Mouse (Mus musculus): ENCODE measurements around the gene Pkdrej. TPM values are rescaled to one million over a fixed set of nuclear protein-coding genes. Genes with fewer than 3 reads are reported as not detected.
A peak's percentile ranks its signal among the peaks of the same experiment; 100 is the strongest.

Gene Pkdrej
- polyA plus RNA-seq, 1 experiment from 2014 or later, result 0.13 TPM

GRCm38 (mm10) chr15:85808434-85808833 is 13.1 kb downstream of the Pkdrej start:
- no peak for ATAC-seq (ENCODE audit: extremely low read depth, insufficient number of reproducible peaks, low FRiP score, low TSS enrichment)
- no peak overlapping the region for H3K9ac ChIP-seq
- WGBS, result 58% methylated on average over 8 of the region's 8 CpGs
- peaks cover 7% of the 10 kb centered on the region; the same call in 1 of the 2 replicates for H3K36me3 ChIP-seq
- H3K27ac ChIP-seq (replicated peaks), result no peak overlapping the region
- no peaks in the 10 kb centered on the region for H3K9me3 ChIP-seq
- no peaks in the 10 kb centered on the region for H3K27me3 ChIP-seq (replicated peaks)
- no peak overlapping the region for H3K4me3 ChIP-seq
- peaks cover 28% of the 10 kb centered on the region for H3K4me1 ChIP-seq
- no peak overlapping the region for H3K4me2 ChIP-seq

DNA sequence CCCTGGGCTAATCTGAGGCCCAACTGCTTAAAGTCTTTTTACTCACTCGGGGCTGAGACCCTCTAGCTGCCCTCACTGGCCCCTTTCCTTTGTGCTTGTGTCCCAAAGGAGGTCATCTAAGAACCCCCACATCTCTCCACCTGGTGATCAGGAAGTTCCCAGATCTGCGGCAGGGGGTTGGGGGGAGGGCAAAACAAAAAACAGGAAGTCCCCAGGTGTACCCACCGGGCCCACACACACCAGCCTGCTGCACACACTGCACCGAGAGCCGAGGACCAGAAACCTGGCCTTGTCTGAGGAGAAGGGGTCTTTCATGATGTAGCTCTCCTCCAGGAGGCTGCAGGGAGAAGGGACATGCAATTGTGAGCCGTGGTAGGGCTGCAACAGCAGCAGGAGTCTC is 13.5 kb downstream of the Pkdrej start:
- Histone ChIP-seq H3K27ac (replicated peaks) (no peak overlapping the region), H3K4me2 (no peak overlapping the region), H3K9me3 (no peaks in the 10 kb centered on the region), H3K4me1 (peaks cover 29% of the 10 kb centered on the region), H3K4me3 (no peak overlapping the region), H3K27me3 (replicated peaks) (no peaks in the 10 kb centered on the region), H3K9ac (no peak overlapping the region), H3K36me3 (peaks cover 7% of the 10 kb centered on the region; the same call in 1 of the 2 replicates)
- ATAC-seq (ENCODE audit: extremely low read depth, insufficient number of reproducible peaks, low FRiP score, low TSS enrichment), result no peak
- 82% methylated on average over 6 of the region's 6 CpGs for WGBS

DNA sequence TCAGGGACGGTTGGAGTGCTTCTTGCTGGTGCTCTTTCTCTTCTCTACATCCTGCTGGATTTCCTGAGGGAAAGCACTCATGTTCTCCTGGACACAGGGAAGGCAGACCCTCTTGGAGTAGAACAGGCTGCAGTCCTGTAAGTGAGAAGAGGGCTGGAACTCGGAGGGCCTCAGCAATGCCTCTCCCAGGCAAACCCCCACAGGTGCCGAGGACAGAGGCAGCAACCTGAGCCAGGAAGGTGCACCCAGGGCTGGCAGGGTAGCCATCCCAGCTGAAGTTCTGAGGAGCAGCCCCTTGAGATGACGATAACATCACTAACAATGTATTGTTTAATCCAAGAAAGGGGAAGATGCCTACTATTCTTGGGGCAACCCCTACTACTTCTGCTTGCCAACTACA is 14.1 kb downstream of the Pkdrej start:
- Histone ChIP-seq H3K4me1 (peaks cover 30% of the 10 kb centered on the region), H3K4me3 (no peak overlapping the region), H3K9me3 (no peaks in the 10 kb centered on the region), H3K9ac (no peak overlapping the region), H3K27ac (replicated peaks) (no peak overlapping the region), H3K27me3 (replicated peaks) (no peaks in the 10 kb centered on the region), H3K36me3 (peaks cover 7% of the 10 kb centered on the region; the same call in 1 of the 2 replicates), H3K4me2 (no peak overlapping the region)
- 82% methylated on average over 4 of the region's 4 CpGs for WGBS
- no peak for ATAC-seq (ENCODE audit: extremely low read depth, insufficient number of reproducible peaks, low FRiP score, low TSS enrichment)

GRCm38 (mm10) chr15:85806886-85807285 is 14.6 kb downstream of the Pkdrej start:
- ATAC-seq (ENCODE audit: extremely low read depth, insufficient number of reproducible peaks, low FRiP score, low TSS enrichment), result no peak
- WGBS, result 53% methylated on average over 4 of the region's 4 CpGs
- H3K27me3 ChIP-seq (replicated peaks), result no peaks in the 10 kb centered on the region
- H3K4me1 ChIP-seq, result peaks cover 25% of the 10 kb centered on the region
- H3K27ac ChIP-seq (replicated peaks), result no peak overlapping the region
- H3K9me3 ChIP-seq, result no peaks in the 10 kb centered on the region
- H3K36me3 ChIP-seq, result peaks cover 7% of the 10 kb centered on the region; the same call in 1 of the 2 replicates
- H3K9ac ChIP-seq, result no peak overlapping the region
- H3K4me3 ChIP-seq, result no peak overlapping the region
- H3K4me2 ChIP-seq, result no peak overlapping the region

DNA sequence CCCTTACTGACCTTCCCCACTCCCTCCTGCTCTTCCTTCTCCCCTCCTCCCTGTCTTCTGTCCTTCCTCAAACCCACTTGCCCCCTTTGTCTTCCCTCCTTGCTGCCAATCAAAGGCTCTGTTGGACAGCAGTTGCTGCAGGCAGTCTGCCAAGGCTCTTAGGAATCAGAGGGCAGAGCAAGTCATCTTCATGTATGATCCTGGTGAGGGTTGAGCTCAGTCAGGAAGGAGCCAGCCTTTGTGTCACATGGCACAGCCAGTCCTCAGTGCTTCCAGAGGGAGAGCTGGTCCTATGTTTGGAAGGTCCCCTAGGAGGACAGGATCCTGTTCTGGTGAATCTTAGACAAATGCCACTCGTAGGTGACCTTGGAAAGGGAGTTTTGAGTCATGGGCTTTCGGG is 18.6 kb downstream of the Pkdrej start:
- Histone ChIP-seq H3K27ac (replicated peaks) (0 out of 2 replicates have a peak overlapping the region, but pooled peaks have one; percentile 20), H3K27me3 (replicated peaks) (no peaks in the 10 kb centered on the region), H3K4me3 (no peak overlapping the region), H3K9me3 (no peaks in the 10 kb centered on the region), H3K4me2 (no peak overlapping the region), H3K9ac (no peak overlapping the region), H3K36me3 (peaks cover 7% of the 10 kb centered on the region; the same call in 1 of the 2 replicates), H3K4me1 (peaks cover 4% of the 10 kb centered on the region)
- no peak for ATAC-seq (ENCODE audit: extremely low read depth, insufficient number of reproducible peaks, low FRiP score, low TSS enrichment)
- WGBS, result 66% methylated on average over 2 of the region's 2 CpGs

GRCm38 (mm10) chr15:85798676-85799075 is 22.9 kb downstream of the Pkdrej start:
- no peak for ATAC-seq (ENCODE audit: extremely low read depth, insufficient number of reproducible peaks, low FRiP score, low TSS enrichment)
- Histone ChIP-seq H3K4me1 (peaks cover 4% of the 10 kb centered on the region), H3K9ac (no peak overlapping the region), H3K27me3 (replicated peaks) (no peaks in the 10 kb centered on the region), H3K4me2 (no peak overlapping the region), H3K36me3 (no peaks in the 10 kb centered on the region; the same call in 1 of the 2 replicates), H3K9me3 (no peaks in the 10 kb centered on the region), H3K4me3 (no peak overlapping the region), H3K27ac (replicated peaks) (no peak overlapping the region)
- 78% methylated on average over 8 of the region's 8 CpGs for WGBS

DNA sequence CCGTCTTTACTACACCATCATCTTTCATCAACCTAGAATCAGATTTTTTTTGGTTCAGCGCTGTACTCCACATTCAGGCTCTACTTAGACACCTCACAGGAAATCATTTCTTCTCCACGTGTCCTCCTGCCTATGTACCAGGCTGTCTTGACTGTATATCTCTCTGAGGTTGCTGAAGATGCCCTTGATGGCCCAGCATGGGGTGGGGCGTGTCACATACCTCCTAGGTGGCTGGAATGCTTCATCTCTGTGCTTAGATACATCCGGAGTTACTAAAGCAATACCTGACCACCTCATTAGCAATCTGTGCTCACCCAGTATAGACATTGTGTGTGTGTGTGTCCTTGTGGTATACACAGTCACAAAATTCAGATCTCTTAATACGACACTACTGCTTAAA is 26.0 kb downstream of the Pkdrej start:
- Histone ChIP-seq H3K4me2 (no peak overlapping the region), H3K27me3 (replicated peaks) (no peaks in the 10 kb centered on the region), H3K9ac (no peak overlapping the region), H3K4me1 (peaks cover 7% of the 10 kb centered on the region), H3K27ac (replicated peaks) (no peak overlapping the region), H3K4me3 (no peak overlapping the region), H3K36me3 (peaks cover 3% of the 10 kb centered on the region; the same call in 1 of the 2 replicates), H3K9me3 (no peaks in the 10 kb centered on the region)
- WGBS, result 75% methylated on average over 6 of the region's 6 CpGs
- no peak for ATAC-seq (ENCODE audit: extremely low read depth, insufficient number of reproducible peaks, low FRiP score, low TSS enrichment)

DNA sequence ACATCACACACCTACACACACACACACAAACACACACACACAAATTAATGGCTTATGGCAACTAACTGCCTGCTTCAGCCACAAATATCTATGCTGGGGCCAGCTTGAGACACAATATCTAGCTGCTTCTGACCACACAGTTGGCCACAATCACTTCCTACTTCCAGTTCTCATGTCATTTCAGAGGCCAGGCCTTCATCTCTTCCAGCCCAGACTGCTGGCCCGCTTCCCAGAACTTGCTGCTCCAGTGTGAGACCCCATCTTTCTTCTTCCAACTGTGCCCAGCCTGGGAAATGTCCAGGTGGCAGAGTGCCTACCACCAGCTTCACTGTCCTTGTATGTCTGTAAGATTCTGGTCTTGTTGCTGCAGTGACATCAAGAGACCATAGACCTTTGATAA is 28.7 kb downstream of the Pkdrej start:
- peaks cover 3% of the 10 kb centered on the region; the same call in 1 of the 2 replicates for H3K36me3 ChIP-seq
- H3K4me1 ChIP-seq, result peaks cover 15% of the 10 kb centered on the region
- WGBS, result 29% methylated on average over 1 of the region's 1 CpGs
- H3K4me2 ChIP-seq, result no peak overlapping the region
- no peaks in the 10 kb centered on the region for H3K9me3 ChIP-seq
- H3K27me3 ChIP-seq (replicated peaks), result no peaks in the 10 kb centered on the region
- no peak overlapping the region for H3K9ac ChIP-seq
- ATAC-seq (ENCODE audit: extremely low read depth, insufficient number of reproducible peaks, low FRiP score, low TSS enrichment), result no peak
- H3K4me3 ChIP-seq, result no peak overlapping the region
- 0 out of 2 replicates have a peak overlapping the region, but pooled peaks have one; percentile 28 for H3K27ac ChIP-seq (replicated peaks)

DNA sequence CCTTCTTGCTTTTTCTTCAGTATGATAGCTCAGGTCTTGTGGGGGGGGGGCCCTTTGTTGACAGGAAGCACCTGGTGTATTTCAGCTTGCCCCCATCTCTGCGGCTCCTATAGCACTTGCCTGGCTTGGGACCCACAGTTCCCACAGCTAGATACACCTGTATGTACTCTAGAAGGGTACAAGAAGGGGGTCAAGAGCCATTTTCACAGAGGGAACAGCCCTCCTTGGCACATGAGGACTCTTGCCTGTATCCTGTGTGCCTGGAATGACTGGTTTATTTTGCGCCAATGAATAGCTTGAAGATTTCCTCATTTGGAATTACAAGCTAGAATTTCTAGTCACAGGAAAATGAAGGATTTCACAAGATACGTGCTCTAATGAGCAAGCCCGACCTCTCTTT is 30.1 kb downstream of the Pkdrej start:
- ATAC-seq (ENCODE audit: extremely low read depth, insufficient number of reproducible peaks, low FRiP score, low TSS enrichment), result no peak
- H3K4me3 ChIP-seq, result no peak overlapping the region
- H3K9ac ChIP-seq, result no peak overlapping the region
- 79% methylated on average over 4 of the region's 4 CpGs for WGBS
- peaks cover 3% of the 10 kb centered on the region; the same call in 1 of the 2 replicates for H3K36me3 ChIP-seq
- H3K4me2 ChIP-seq, result no peak overlapping the region
- H3K9me3 ChIP-seq, result no peaks in the 10 kb centered on the region
- H3K27ac ChIP-seq (replicated peaks), result no peak overlapping the region
- no peaks in the 10 kb centered on the region for H3K27me3 ChIP-seq (replicated peaks)
- peaks cover 24% of the 10 kb centered on the region for H3K4me1 ChIP-seq

DNA sequence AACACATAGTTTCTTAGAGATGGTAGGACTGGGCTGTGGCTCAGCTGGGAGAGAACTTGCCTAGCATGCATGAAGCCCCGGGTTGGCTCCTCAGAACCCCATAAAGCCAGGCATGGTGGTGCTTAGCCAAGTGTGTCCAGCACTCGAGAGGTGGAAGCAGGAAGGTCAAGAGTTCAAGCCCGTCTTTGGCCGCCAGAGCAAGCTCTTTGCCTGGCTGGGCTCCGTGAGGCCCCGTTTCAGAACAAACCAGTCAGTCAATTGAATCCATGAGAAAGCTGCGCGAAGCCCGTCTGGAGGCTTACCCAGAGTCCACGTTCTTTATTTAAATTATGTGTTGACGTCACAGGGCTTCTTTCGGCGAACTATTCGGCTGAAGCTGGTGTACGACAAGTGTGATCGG is 32.9 kb downstream of the Pkdrej start:
- H3K27ac ChIP-seq (replicated peaks), result no peak overlapping the region

GRCm38 (mm10) chr15:85788051-85788450 is 33.5 kb downstream of the Pkdrej start:
- H3K27me3 ChIP-seq (replicated peaks), result no peaks in the 10 kb centered on the region; the same call in 1 of the 2 replicates
- H3K9me3 ChIP-seq, result no peaks in the 10 kb centered on the region
- H3K36me3 ChIP-seq, result 0 out of 2 replicates have a peak, but pooled peaks cover 3% of the 10 kb centered on the region
- H3K27ac ChIP-seq (replicated peaks), result no peak overlapping the region
- H3K4me2 ChIP-seq, result no peak overlapping the region
- H3K9ac ChIP-seq, result no peak overlapping the region
- peaks cover 25% of the 10 kb centered on the region for H3K4me1 ChIP-seq
- no peak for ATAC-seq (ENCODE audit: extremely low read depth, insufficient number of reproducible peaks, low FRiP score, low TSS enrichment)
- 78% methylated on average over 4 of the region's 4 CpGs for WGBS
- H3K4me3 ChIP-seq, result no peak overlapping the region

More for the DNA sequence above, 32.9 kb downstream of the Pkdrej start:
- H3K27me3 ChIP-seq (replicated peaks), result no peaks in the 10 kb centered on the region; the same call in 1 of the 2 replicates
- WGBS, result 67% methylated on average over 16 of the region's 16 CpGs
- H3K4me2 ChIP-seq, result no peak overlapping the region
- H3K36me3 ChIP-seq, result 0 out of 2 replicates have a peak, but pooled peaks cover 3% of the 10 kb centered on the region
- H3K4me3 ChIP-seq, result no peak overlapping the region
- no peak for ATAC-seq (ENCODE audit: extremely low read depth, insufficient number of reproducible peaks, low FRiP score, low TSS enrichment)
- no peaks in the 10 kb centered on the region for H3K9me3 ChIP-seq
- H3K9ac ChIP-seq, result no peak overlapping the region
- H3K4me1 ChIP-seq, result peaks cover 25% of the 10 kb centered on the region

DNA sequence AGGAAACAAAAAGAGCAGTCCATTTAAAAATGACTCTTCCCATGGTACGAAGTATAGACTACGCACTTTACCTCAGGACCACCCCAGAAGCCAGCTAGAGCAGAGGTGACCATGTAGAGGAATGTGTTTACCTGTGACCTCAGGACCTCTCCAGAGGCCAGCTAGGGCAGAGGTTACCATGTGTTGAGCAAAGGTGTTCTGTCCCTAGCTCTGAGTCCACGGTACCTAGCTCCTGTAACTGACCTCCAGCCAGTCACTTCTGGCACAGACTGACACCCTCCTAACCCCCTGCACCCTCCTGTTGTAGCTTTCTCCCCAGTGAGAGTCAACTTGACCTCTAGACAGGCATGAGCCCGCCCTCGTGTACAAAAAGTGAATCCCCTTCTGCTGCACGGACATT is 34.1 kb downstream of the Pkdrej start:
- H3K4me3 ChIP-seq, result no peak overlapping the region
- H3K36me3 ChIP-seq, result 0 out of 2 replicates have a peak, but pooled peaks cover 3% of the 10 kb centered on the region
- no peaks in the 10 kb centered on the region for H3K9me3 ChIP-seq
- H3K27me3 ChIP-seq (replicated peaks), result no peaks in the 10 kb centered on the region; the same call in 1 of the 2 replicates
- no peak overlapping the region for H3K4me2 ChIP-seq
- no peak for ATAC-seq (ENCODE audit: extremely low read depth, insufficient number of reproducible peaks, low FRiP score, low TSS enrichment)
- H3K4me1 ChIP-seq, result peaks cover 19% of the 10 kb centered on the region
- H3K9ac ChIP-seq, result no peak overlapping the region
- 83% methylated on average over 6 of the region's 6 CpGs for WGBS
- no peak overlapping the region for H3K27ac ChIP-seq (replicated peaks)
